Mouse (Mus musculus) intestine, postnatal 0 days (tissue): ENCODE data around the gene Dut. TPM values are rescaled to one million over a fixed set of nuclear protein-coding genes. Genes with fewer than 3 reads are reported as not detected.

ENCODE experiments used
- ATAC-seq: fragments of 200-750 bp; cut with Nextera tagmentation; 2 replicates; pipeline ENCODE4 v1.8.0; 2017; ENCODE audit warnings: mild to moderate bottlenecking, moderate TSS enrichment, moderate library complexity
- H3K27ac ChIP-seq: fragments of 300-500 bp; sonication (generic); 2 replicates; pipeline ENCODE4 v1.5.1; 2014; ENCODE audit warnings: mild to moderate bottlenecking, low read depth, low read length, moderate library complexity
- H3K27me3 ChIP-seq: fragments of 300-500 bp; sonication (generic); replicated peaks from 2 replicates; pipeline ENCODE4 v1.6.1; 2014; ENCODE audit warnings: low read length, mixed read lengths; ENCODE audit not compliant: control insufficient read depth, insufficient read depth
- H3K36me3 ChIP-seq: fragments of 300-500 bp; sonication (generic); 2 replicates; pipeline ENCODE4 v1.6.1; 2014; ENCODE audit warnings: mild to moderate bottlenecking, moderate library complexity; ENCODE audit not compliant: control insufficient read depth, insufficient read depth
- H3K4me1 ChIP-seq: fragments of 300-500 bp; sonication (generic); replicated peaks from 2 replicates; pipeline ENCODE4 v1.6.1; 2014; ENCODE audit warnings: antibody characterized with exemption, low read length, mixed read lengths; ENCODE audit not compliant: control insufficient read depth, insufficient read depth
- H3K4me2 ChIP-seq: fragments of 300-500 bp; sonication (generic); replicated peaks from 2 replicates; pipeline ENCODE4 v1.6.1; 2014; ENCODE audit warnings: low read depth, mild to moderate bottlenecking, moderate library complexity
- H3K4me3 ChIP-seq: fragments of 300-500 bp; sonication (generic); 2 replicates; pipeline ENCODE4 v1.5.1; 2014; ENCODE audit warnings: low read depth, low read length
- H3K9ac ChIP-seq: fragments of 300-500 bp; sonication (generic); 2 replicates; pipeline ENCODE4 v1.6.1; 2014; ENCODE audit warnings: mild to moderate bottlenecking, low read depth, low read length
- H3K9me3 ChIP-seq: fragments of 300-500 bp; sonication (generic); 2 replicates; pipeline ENCODE4 v1.6.1; 2016; ENCODE audit warnings: mixed run types; ENCODE audit not compliant: control insufficient read depth
- CTCF ChIP-seq: sonication (generic); IDR thresholded peaks from 2 replicates; pipeline ENCODE4 v1.5.1; 2016; ENCODE audit warnings: low read depth, mild to moderate bottlenecking, control low read depth, antibody characterized with exemption, moderate library complexity
- WGBS: fragments of 180-500 bp; shearing (Covaris S2); extraction: QIAGEN DNeasy Blood & Tissue Kit; methylation state at CpG from one replicate; pipeline ENCODE4 v1.1.7; 2014; 5-methylcytosine and 5-hydroxymethylcytosine counted together
- polyA plus RNA-seq: library from polyadenylated mRNA; unstranded; fragments of >200 nt; fragmentation: Nextera tagmentation; extraction: Ambion mirVana; gene quantifications from 2 replicates; pipeline ENCODE4 v1.2.1, GENCODE M21; 2015

Gene Dut
- polyA plus RNA-seq = 48.5 and 51.4 TPM in 2 replicates

- 0 out of 2 replicates have a peak, but pooled peaks cover 3% of the 10 kb centered on the region for H3K36me3 ChIP-seq
- peak within 1 kb of the TSS; percentile 71 for H3K4me3 ChIP-seq
- ATAC-seq = peak; percentile 99
- H3K9ac ChIP-seq = peak within 1 kb of the TSS; percentile 62
- peak; percentile 63 for TF ChIP-seq CTCF
- H3K9me3 ChIP-seq = no peaks in the 10 kb centered on the region
- H3K27me3 ChIP-seq = no peaks in the 10 kb centered on the region
- H3K4me1 ChIP-seq = no peaks in the 10 kb centered on the region
- WGBS = under 1% methylated on average over 85 of the region's 96 CpGs
- peak within 1 kb of the TSS; percentile 88 for H3K27ac ChIP-seq
- peak within 1 kb of the TSS; percentile 97 for H3K4me2 ChIP-seq
Observed at GRCm38 (mm10) chr2:125247108-125247961, at the start of gene Dut. TSS of gene Dut (plus strand) at chr2:125247190.

GRCm38 (mm10) chr2:125208894-125209596 is 37.9 kb upstream of the Dut start:
- H3K27me3 ChIP-seq = no peaks in the 10 kb centered on the region
- H3K9me3 ChIP-seq = no peaks in the 10 kb centered on the region
- no peaks in the 10 kb centered on the region for H3K4me1 ChIP-seq
- 64% methylated on average over 14 of the region's 14 CpGs for WGBS
- no peak for TF ChIP-seq CTCF
- no peak overlapping the region for H3K27ac ChIP-seq
- H3K4me3 ChIP-seq = no peak overlapping the region
- H3K36me3 ChIP-seq = no peaks in the 10 kb centered on the region
- no peak overlapping the region for H3K9ac ChIP-seq
- H3K4me2 ChIP-seq = no peak overlapping the region
- ATAC-seq = no peak

GRCm38 (mm10) chr2:125211831-125212510 is 35.0 kb upstream of the Dut start:
- Histone ChIP-seq H3K36me3 (no peaks in the 10 kb centered on the region), H3K4me3 (no peak overlapping the region), H3K4me1 (no peaks in the 10 kb centered on the region), H3K9ac (no peak overlapping the region), H3K4me2 (no peak overlapping the region), H3K27ac (no peak overlapping the region), H3K27me3 (no peaks in the 10 kb centered on the region), H3K9me3 (no peaks in the 10 kb centered on the region)
- 62% methylated on average over 10 of the region's 10 CpGs for WGBS
- ATAC-seq = no peak
- no peak for TF ChIP-seq CTCF

- no peak overlapping the region for H3K9ac ChIP-seq
- peak; percentile 81 for TF ChIP-seq CTCF
- no peak overlapping the region for H3K4me2 ChIP-seq
- H3K27ac ChIP-seq = no peak overlapping the region
- no peak for ATAC-seq
- no peaks in the 10 kb centered on the region for H3K9me3 ChIP-seq
- no peaks in the 10 kb centered on the region for H3K4me1 ChIP-seq
- H3K4me3 ChIP-seq = no peak overlapping the region
- H3K27me3 ChIP-seq = no peaks in the 10 kb centered on the region
- WGBS = 7% methylated on average over 3 of the region's 3 CpGs
- no peaks in the 10 kb centered on the region for H3K36me3 ChIP-seq
Observed at GRCm38 (mm10) chr2:125214592-125214991, 32.4 kb upstream of the Dut start.

- WGBS = 68% methylated on average over 6 of the region's 6 CpGs
- no peak for TF ChIP-seq CTCF
- Histone ChIP-seq H3K4me1 (no peaks in the 10 kb centered on the region), H3K9ac (no peak overlapping the region), H3K27ac (no peak overlapping the region), H3K27me3 (no peaks in the 10 kb centered on the region), H3K36me3 (no peaks in the 10 kb centered on the region), H3K9me3 (no peaks in the 10 kb centered on the region), H3K4me3 (no peak overlapping the region), H3K4me2 (no peak overlapping the region)
- ATAC-seq = no peak
Observed at GRCm38 (mm10) chr2:125217286-125217685, 29.7 kb upstream of the Dut start.

- H3K9me3 ChIP-seq = no peaks in the 10 kb centered on the region
- H3K4me1 ChIP-seq = no peaks in the 10 kb centered on the region
- no peak overlapping the region for H3K4me3 ChIP-seq
- no peaks in the 10 kb centered on the region for H3K36me3 ChIP-seq
- H3K9ac ChIP-seq = no peak overlapping the region
- no peak overlapping the region for H3K27ac ChIP-seq
- H3K4me2 ChIP-seq = no peak overlapping the region
- no peak for ATAC-seq
- no peak for TF ChIP-seq CTCF
- H3K27me3 ChIP-seq = no peaks in the 10 kb centered on the region
- 86% methylated on average over 1 of the region's 1 CpGs for WGBS
Observed at GRCm38 (mm10) chr2:125218566-125218965, 28.4 kb upstream of the Dut start.
